Mouse (Mus musculus) right cerebral cortex, postnatal 10 days (tissue): ENCODE data around the gene Lingo3.
"Not testable (repeated sequence)": the region's sequence is repeated elsewhere in the genome, so short reads cannot be mapped to it uniquely, and the experiment has no call there.

Experiments used
- DNase-seq, 2 experiments: peaks; one replicate each; pipeline ENCODE4 v3.0.0; 2021; ENCODE audit warnings: low spot score in 2 of 2

Gene Lingo3

GRCm38 (mm10) chr10:80821991-80822390 lies 21.8 kb downstream of the Lingo3 start:
- DNase-seq = no peak

GRCm38 (mm10) chr10:80819406-80819805 lies 24.4 kb downstream of the Lingo3 start:
- DNase-seq = no peak

- no peak for DNase-seq
Measured at GRCm38 (mm10) chr10:80818599-80819281, 25.1 kb downstream of the Lingo3 start.

- not testable (repeated sequence) for DNase-seq
Measured at GRCm38 (mm10) chr10:80817955-80818354, 25.9 kb downstream of the Lingo3 start.

- no peak for DNase-seq
Measured at GRCm38 (mm10) chr10:80817164-80817563, 26.7 kb downstream of the Lingo3 start.

GRCm38 (mm10) chr10:80816303-80816702 lies 27.5 kb downstream of the Lingo3 start:
- DNase-seq = not testable (repeated sequence)

GRCm38 (mm10) chr10:80814800-80815199 lies 29.0 kb downstream of the Lingo3 start:
- no peak for DNase-seq

- DNase-seq = no peak
Measured at GRCm38 (mm10) chr10:80813366-80813765, 30.5 kb downstream of the Lingo3 start, which contains the start of gene Jsrp1. Gene Jsrp1 (minus strand): TSS chr10:80813498.

GRCm38 (mm10) chr10:80812391-80813041 lies 31.3 kb downstream of the Lingo3 start:
- DNase-seq = no peak

- no peak for DNase-seq
Measured at GRCm38 (mm10) chr10:80810084-80810483, 33.8 kb downstream of the Lingo3 start.

GRCm38 (mm10) chr10:80808985-80809632 lies 34.7 kb downstream of the Lingo3 start:
- DNase-seq = no peak

GRCm38 (mm10) chr10:80808099-80808984 lies 35.5 kb downstream of the Lingo3 start:
- DNase-seq = no peak

- peak; percentile 92 to 94 for DNase-seq
Measured at GRCm38 (mm10) chr10:80807057-80807627, 36.7 kb downstream of the Lingo3 start.

- DNase-seq = no peak
Measured at GRCm38 (mm10) chr10:80806341-80807056, 37.3 kb downstream of the Lingo3 start.

GRCm38 (mm10) chr10:80805925-80806324 lies 37.9 kb downstream of the Lingo3 start:
- peak; percentile 76 to 81 for DNase-seq

GRCm38 (mm10) chr10:80805322-80805721 lies 38.5 kb downstream of the Lingo3 start:
- no peak for DNase-seq

- DNase-seq = no peak
Measured at GRCm38 (mm10) chr10:80804916-80805315, 38.9 kb downstream of the Lingo3 start, which contains the start of gene Amh. Gene Amh (plus strand): TSS chr10:80805243.

GRCm38 (mm10) chr10:80804340-80804739 lies 39.5 kb downstream of the Lingo3 start:
- DNase-seq = no peak

GRCm38 (mm10) chr10:80802996-80803395 lies 40.8 kb downstream of the Lingo3 start:
- no peak for DNase-seq

- DNase-seq = peak in 1 of 2 experiments; percentile 33
Measured at GRCm38 (mm10) chr10:80802204-80802912, 41.5 kb downstream of the Lingo3 start.
